Mouse (Mus musculus): ENCODE data around the gene Tmem119. TPM values are rescaled to one million over a fixed set of nuclear protein-coding genes. Genes with fewer than 3 reads are reported as not detected.

The Tmem119 gene
- total and polyA plus RNA-seq, 3 experiments: 3.6 to 7.3 (median 5.8) TPM

DNA sequence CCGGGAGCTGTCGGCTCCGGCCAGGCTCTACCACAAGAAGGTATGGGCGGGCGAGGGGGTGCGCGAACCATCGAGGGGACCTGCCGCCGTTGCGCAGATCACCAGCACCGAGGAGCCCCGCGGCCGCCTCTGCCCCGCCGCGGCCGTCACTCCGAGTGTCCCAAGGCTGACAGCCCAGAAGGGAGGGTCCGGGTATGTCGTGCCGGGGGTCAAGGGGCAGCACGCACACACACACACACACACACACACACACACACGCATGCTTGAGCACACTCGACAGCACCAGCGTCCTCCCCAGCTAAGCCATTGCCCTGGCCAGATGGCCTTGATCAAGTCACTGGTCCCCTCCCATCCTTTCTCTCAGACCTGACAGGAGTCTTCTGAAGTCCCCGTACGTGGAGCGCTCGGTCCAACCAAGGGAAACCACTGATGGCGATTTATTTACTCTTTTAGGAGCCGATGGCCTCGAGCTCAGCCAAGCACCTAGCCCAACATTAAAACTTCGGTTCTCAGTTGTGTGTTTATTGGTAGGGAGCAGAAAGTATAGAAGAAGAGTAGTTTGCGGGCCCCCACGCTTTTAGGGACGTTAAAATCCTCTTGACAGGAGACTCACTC is 27.3 kb downstream of the Tmem119 start:
- H3K79me2 ChIP-seq (replicated peaks; ENCODE audit: control insufficient read depth, insufficient read depth, low read length): peaks cover 12% of the 10 kb centered on the region
- no peaks in the 10 kb centered on the region for H3K36me3 ChIP-seq (ENCODE audit: control insufficient read depth, insufficient read depth, low read length)
- peak overlapping the region; percentile 96 for H3K4me3 ChIP-seq
- TF ChIP-seq CTCF (IDR thresholded peaks at IDR 0.05) (no peak), POLR2A (IDR thresholded peaks at IDR 0.05; ENCODE audit: insufficient read depth, low read depth, low read length) (no peak), EP300 (IDR thresholded peaks at IDR 0.05; ENCODE audit: insufficient read depth, low read depth, low read length) (no peak)
- no peaks in the 10 kb centered on the region for H3K4me1 ChIP-seq (ENCODE audit: control insufficient read depth, insufficient read depth, low read length)
- no peak for DNase-seq
- peak overlapping the region; percentile 82 for H3K27ac ChIP-seq
- no peaks in the 10 kb centered on the region for H3K27me3 ChIP-seq (ENCODE audit: control insufficient read depth, insufficient read depth, low read length)
- peak overlapping the region; percentile 86 for H3K9ac ChIP-seq (ENCODE audit: low read depth, low read length)
- under 1% methylated on average over 21 of the region's 38 CpGs for WGBS
- intact Hi-C loops (cut with DNase I): loop anchor here (5.0 kb wide), 3 partner anchors 179 to 669 kb away; partner anchors contain the start of genes Mmab, Mvk and Ssh1

DNA sequence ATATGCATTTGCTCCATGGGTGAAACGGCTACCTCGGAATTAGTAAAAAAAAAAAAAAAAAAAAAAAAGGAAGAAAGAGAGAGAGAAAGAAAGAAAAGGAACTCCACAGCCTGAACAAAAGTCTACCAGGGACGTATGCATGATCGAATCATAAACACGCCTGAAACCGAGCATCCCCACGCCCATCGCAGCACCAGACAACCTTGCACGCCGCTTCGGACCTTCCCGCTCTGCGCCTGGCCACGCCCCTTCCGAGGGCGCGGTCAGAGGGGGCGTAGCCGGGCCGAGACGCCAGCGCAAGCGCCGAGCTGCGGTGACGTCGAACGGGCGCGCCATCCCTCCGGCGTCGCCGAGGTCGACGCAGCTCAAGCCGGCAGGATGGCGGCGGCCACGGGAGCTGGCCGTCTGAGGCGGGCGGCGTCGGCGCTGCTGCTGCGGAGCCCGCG is 27.8 kb downstream of the Tmem119 start, which contains the start of the genes Sart3 and Iscu:
TSS of gene Sart3 (minus strand) at position 61 of the 446 bp plus-strand sequence.
TSS of gene Iscu (plus strand) at position 299 of the 446 bp plus-strand sequence.
- peak; percentile 97 to 98 for DNase-seq
- no peaks in the 10 kb centered on the region for H3K36me3 ChIP-seq (ENCODE audit: control insufficient read depth, insufficient read depth, low read length)
- peak within 1 kb of the TSS; percentile 91 for H3K9ac ChIP-seq (ENCODE audit: low read depth, low read length)
- TF ChIP-seq POLR2A (IDR thresholded peaks at IDR 0.05; ENCODE audit: insufficient read depth, low read depth, low read length) (peak; percentile 64), CTCF (IDR thresholded peaks at IDR 0.05) (no peak), EP300 (IDR thresholded peaks at IDR 0.05; ENCODE audit: insufficient read depth, low read depth, low read length) (peak; percentile 71; the same call in 1 of the 2 replicates)
- H3K4me1 ChIP-seq (ENCODE audit: control insufficient read depth, insufficient read depth, low read length): no peaks in the 10 kb centered on the region
- H3K27me3 ChIP-seq (ENCODE audit: control insufficient read depth, insufficient read depth, low read length): no peaks in the 10 kb centered on the region
- H3K4me3 ChIP-seq: peak within 1 kb of the TSS; percentile 96
- WGBS: under 1% methylated on average over 48 of the region's 49 CpGs
- intact Hi-C loops (cut with DNase I): loop anchor here (5.0 kb wide), 3 partner anchors 180 to 670 kb away; partner anchors contain the start of genes Mmab, Mvk and Ssh1
- H3K79me2 ChIP-seq (replicated peaks; ENCODE audit: control insufficient read depth, insufficient read depth, low read length): peaks cover 13% of the 10 kb centered on the region
- H3K27ac ChIP-seq: peak within 1 kb of the TSS; percentile 100

DNA sequence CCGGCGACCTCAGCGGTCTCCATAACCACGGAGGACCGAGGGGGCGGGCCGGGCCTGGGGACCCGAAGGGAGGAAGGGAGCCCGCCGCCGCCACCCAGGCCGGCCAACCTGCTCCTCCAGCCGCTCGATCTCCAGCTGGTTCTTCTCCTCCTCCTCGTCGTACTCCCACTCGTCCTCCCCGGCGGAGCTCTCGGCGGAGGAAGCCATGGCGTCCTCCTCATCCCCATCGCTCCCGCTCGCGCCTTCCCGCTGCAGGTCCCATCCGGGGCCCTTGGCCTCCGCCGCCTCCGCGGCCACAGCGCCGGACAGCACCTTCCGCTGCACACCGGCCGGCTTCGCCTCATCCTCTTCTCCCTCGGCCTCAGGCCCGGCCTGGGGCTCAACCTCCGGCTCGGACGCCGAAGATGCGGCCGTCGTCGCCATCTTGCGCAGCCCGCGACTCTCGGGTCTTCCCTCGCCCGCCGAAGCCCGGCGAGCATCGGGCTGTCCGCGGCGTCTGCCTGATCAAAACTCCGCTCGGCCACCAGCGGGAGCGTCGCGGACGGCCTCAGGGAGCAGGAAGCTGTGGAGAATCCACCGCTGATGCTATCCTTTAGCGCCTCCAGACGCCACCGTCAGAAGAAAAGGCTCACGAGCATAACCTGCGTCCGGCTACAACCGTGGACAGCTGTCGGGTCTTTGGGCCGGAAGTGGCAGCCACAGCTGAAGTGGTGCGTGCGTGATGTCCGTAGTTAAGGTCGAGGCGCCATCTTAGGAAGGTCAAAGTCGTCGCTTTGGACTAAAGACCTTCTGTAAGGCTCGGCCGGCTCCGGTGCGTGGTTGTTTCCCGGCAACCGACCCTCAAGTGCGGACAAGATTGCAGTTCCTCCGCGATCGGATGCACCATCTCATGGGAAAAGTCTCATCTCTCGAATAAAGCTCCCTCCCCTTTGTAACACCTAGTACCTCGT is 28.8 kb downstream of the Tmem119 start:
- Histone ChIP-seq H3K36me3 (ENCODE audit: control insufficient read depth, insufficient read depth, low read length) (no peaks in the 10 kb centered on the region), H3K79me2 (replicated peaks; ENCODE audit: control insufficient read depth, insufficient read depth, low read length) (peaks cover 13% of the 10 kb centered on the region), H3K27ac (peak overlapping the region; percentile 100), H3K9ac (ENCODE audit: low read depth, low read length) (peak overlapping the region; percentile 91), H3K4me3 (peak overlapping the region; percentile 96), H3K27me3 (ENCODE audit: control insufficient read depth, insufficient read depth, low read length) (no peaks in the 10 kb centered on the region), H3K4me1 (ENCODE audit: control insufficient read depth, insufficient read depth, low read length) (no peaks in the 10 kb centered on the region)
- intact Hi-C loops (cut with DNase I): loop anchor here (2.0 to 5.0 kb wide), 4 partner anchors 35 to 671 kb away; partner anchors contain the start of genes Mmab, Mvk and Ssh1
- peak; percentile 89 to 91 for DNase-seq
- WGBS: under 1% methylated on average over 96 of the region's 97 CpGs
- TF ChIP-seq POLR2A (IDR thresholded peaks at IDR 0.05; ENCODE audit: insufficient read depth, low read depth, low read length) (peak; percentile 53), CTCF (IDR thresholded peaks at IDR 0.05) (no peak), EP300 (IDR thresholded peaks at IDR 0.05; ENCODE audit: insufficient read depth, low read depth, low read length) (peak; percentile 54; the same call in 1 of the 2 replicates)

DNA sequence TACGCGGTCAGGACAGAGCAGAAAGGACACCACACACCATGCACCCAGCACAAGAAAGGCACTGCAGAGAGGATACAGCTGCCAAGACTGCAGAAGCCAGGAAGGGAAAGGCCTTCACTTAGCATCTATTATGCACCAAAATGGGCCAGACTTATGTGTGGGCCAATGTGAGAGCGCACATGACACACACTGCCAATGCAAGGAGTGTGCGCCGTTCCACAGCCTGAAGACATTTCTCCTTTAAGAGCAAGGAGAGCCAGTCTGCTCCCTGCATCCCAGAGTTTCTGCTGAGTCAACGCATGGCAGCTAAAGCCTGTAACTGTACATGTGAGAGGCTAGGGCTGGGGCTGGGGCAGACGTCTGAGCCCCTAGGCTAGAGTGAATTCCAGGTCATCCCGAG is 31.5 kb downstream of the Tmem119 start:
- Histone ChIP-seq H3K27me3 (ENCODE audit: control insufficient read depth, insufficient read depth, low read length) (no peaks in the 10 kb centered on the region), H3K4me3 (no peak overlapping the region), H3K79me2 (replicated peaks; ENCODE audit: control insufficient read depth, insufficient read depth, low read length) (peaks cover 17% of the 10 kb centered on the region), H3K9ac (ENCODE audit: low read depth, low read length) (no peak overlapping the region), H3K36me3 (ENCODE audit: control insufficient read depth, insufficient read depth, low read length) (no peaks in the 10 kb centered on the region), H3K4me1 (ENCODE audit: control insufficient read depth, insufficient read depth, low read length) (no peaks in the 10 kb centered on the region), H3K27ac (no peak overlapping the region)
- 89% methylated on average over 8 of the region's 8 CpGs for WGBS
- DNase-seq: no peak
- TF ChIP-seq EP300 (IDR thresholded peaks at IDR 0.05; ENCODE audit: insufficient read depth, low read depth, low read length) (no peak), POLR2A (IDR thresholded peaks at IDR 0.05; ENCODE audit: insufficient read depth, low read depth, low read length) (no peak), CTCF (IDR thresholded peaks at IDR 0.05) (no peak)
- intact Hi-C loops (cut with DNase I): no loop called here

DNA sequence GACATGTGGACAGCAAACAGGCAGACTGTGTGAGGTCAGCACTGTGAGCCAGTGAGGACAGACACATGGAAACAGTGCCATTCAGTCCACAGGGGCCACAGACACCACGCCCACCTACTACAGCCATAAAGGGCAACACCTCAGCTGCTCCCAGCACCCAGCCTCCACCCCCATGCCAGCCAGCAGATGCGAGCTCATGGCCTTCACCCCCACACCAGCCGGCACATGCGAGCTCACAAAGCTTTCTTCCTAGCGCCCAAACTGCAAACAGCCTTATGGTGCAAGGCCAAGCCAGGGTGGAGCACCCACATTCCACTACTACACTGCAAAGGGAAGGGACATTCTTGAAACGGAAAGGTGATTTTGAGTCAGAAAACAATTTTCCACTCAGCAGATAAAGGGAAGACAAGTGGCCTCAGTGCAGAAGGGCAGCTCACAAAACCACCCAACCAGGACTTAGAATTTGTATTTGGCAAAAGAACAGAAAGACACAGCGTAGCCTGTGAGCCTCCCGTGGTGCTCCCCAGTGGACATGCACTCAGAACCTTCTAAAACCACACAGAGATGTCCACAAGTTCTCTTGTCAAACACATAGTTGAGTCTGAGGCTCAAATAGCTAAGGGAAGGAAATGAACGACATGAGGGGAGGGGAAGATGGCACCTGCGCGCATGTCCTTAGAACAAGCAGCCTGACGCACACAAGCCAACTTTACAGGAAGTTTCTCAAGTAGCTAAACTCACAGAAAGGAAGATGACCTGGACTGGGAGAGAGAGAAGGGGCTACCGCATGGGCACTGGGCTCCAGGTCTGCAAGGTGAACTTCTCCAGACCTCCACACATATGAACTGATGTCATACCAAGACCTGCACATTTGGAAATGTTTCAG is 34.4 kb downstream of the Tmem119 start:
- H3K4me1 ChIP-seq (ENCODE audit: control insufficient read depth, insufficient read depth, low read length): no peaks in the 10 kb centered on the region
- no peaks in the 10 kb centered on the region for H3K36me3 ChIP-seq (ENCODE audit: control insufficient read depth, insufficient read depth, low read length)
- no peak for DNase-seq
- intact Hi-C loops (cut with DNase I): no loop called here
- no peak for TF ChIP-seq CTCF (IDR thresholded peaks at IDR 0.05)
- no peak for TF ChIP-seq POLR2A (IDR thresholded peaks at IDR 0.05; ENCODE audit: insufficient read depth, low read depth, low read length)
- no peak for TF ChIP-seq EP300 (IDR thresholded peaks at IDR 0.05; ENCODE audit: insufficient read depth, low read depth, low read length)
- peaks cover 13% of the 10 kb centered on the region for H3K79me2 ChIP-seq (replicated peaks; ENCODE audit: control insufficient read depth, insufficient read depth, low read length)
- H3K9ac ChIP-seq (ENCODE audit: low read depth, low read length): no peak overlapping the region
- no peak overlapping the region for H3K27ac ChIP-seq
- WGBS: 65% methylated on average over 13 of the region's 13 CpGs
- H3K27me3 ChIP-seq (ENCODE audit: control insufficient read depth, insufficient read depth, low read length): no peaks in the 10 kb centered on the region
- H3K4me3 ChIP-seq: no peak overlapping the region
